Mouse (Mus musculus) CH12.LX (cell line): ENCODE results near the gene 4930455H04Rik. TPM values are rescaled to one million over a fixed set of nuclear protein-coding genes. Genes with fewer than 3 reads are reported as not detected.

ENCODE experiments used
- DNase-seq: peaks from one replicate; pipeline ENCODE4 v3.0.0-alpha.2; 2013; ENCODE audit errors: extremely low read depth
- H3K27ac ChIP-seq: 2 replicates; pipeline ENCODE4 v1.5.1; 2012; ENCODE audit warnings: low read depth, mild to moderate bottlenecking, control low read depth, moderate library complexity; ENCODE audit not compliant: insufficient read depth
- H3K27me3 ChIP-seq: replicated peaks from 2 replicates; pipeline ENCODE3; 2012; ENCODE audit warnings: inconsistent platforms
- H3K36me3 ChIP-seq, 2 experiments: replicated peaks in 1 of 2; 2 replicates each; pipeline versions ENCODE3 to v1.6.1; 2012; ENCODE audit warnings: inconsistent platforms in 1 of 2, low read length in 1 of 2, mild to moderate bottlenecking in 1 of 2, mixed read lengths in 1 of 2, moderate library complexity in 1 of 2; ENCODE audit not compliant: control insufficient read depth in 1 of 2, insufficient read depth in 1 of 2
- H3K4me1 ChIP-seq, 2 experiments: 2 replicates each; pipeline ENCODE4 v1.6.1; 2012; ENCODE audit warnings: inconsistent platforms in 1 of 2, moderate library complexity in 1 of 2; ENCODE audit not compliant: insufficient read depth in 2 of 2, control insufficient read depth in 1 of 2
- H3K4me2 ChIP-seq: 2 replicates; pipeline ENCODE4 v1.6.1; 2012; ENCODE audit warnings: low read depth, mild to moderate bottlenecking, control low read depth; ENCODE audit not compliant: poor library complexity, insufficient read depth, severe bottlenecking
- H3K4me3 ChIP-seq, 3 experiments: fragments of 150-350 bp in 1 of 3; sonication (generic) in 1 of 3; replicated peaks in 1 of 3; 2 replicates each; pipeline versions ENCODE3 to v1.5.1; 2011 to 2012; ENCODE audit warnings: low read depth in 2 of 3, low read length in 2 of 3, mild to moderate bottlenecking in 2 of 3, moderate library complexity in 2 of 3, control low read depth in 1 of 3, improper control_type of control experiment in 1 of 3, inconsistent platforms in 1 of 3, mixed read lengths in 1 of 3; ENCODE audit not compliant: poor library complexity in 1 of 3
- H3K79me2 ChIP-seq: replicated peaks from 2 replicates; pipeline ENCODE4 v1.6.1; 2012; ENCODE audit warnings: mild to moderate bottlenecking, moderate library complexity; ENCODE audit not compliant: control insufficient read depth, poor library complexity, insufficient read depth, severe bottlenecking; ENCODE audit errors: extremely low read depth
- H3K9ac ChIP-seq: 2 replicates; pipeline ENCODE4 v1.6.1; 2012; ENCODE audit warnings: low read depth, mild to moderate bottlenecking, control low read depth, moderate library complexity; ENCODE audit not compliant: insufficient read depth
- H3K9me3 ChIP-seq: replicated peaks from 2 replicates; pipeline ENCODE3; 2012; ENCODE audit warnings: low read length, inconsistent platforms, mixed read lengths
- CHD1 ChIP-seq: IDR thresholded peaks from 2 replicates; pipeline ENCODE4 v1.6.1; 2012; ENCODE audit warnings: low read depth, low read length, improper control_type of control experiment, inconsistent platforms
- CTCF ChIP-seq, 2 experiments: IDR thresholded peaks in 1 of 2; conservative IDR thresholded peaks in 1 of 2; 2 replicates each; pipeline ENCODE4 v1.5.1; 2011 to 2012; ENCODE audit warnings: low read depth in 2 of 2, low read length in 2 of 2, improper control_type of control experiment in 1 of 2, inconsistent platforms in 1 of 2, mild to moderate bottlenecking in 1 of 2, moderate library complexity in 1 of 2
- ELF1 ChIP-seq: IDR thresholded peaks from 2 replicates; pipeline ENCODE4 v1.6.1; 2014; ENCODE audit warnings: low read depth, mild to moderate bottlenecking, inconsistent platforms, low read length, improper control_type of control experiment
- EP300 ChIP-seq: IDR thresholded peaks from 2 replicates; pipeline ENCODE4 v1.6.1; 2011; ENCODE audit warnings: low read length, improper control_type of control experiment
- HCFC1 ChIP-seq: IDR thresholded peaks from 2 replicates; pipeline ENCODE4 v1.6.1; 2012; ENCODE audit warnings: low read depth, mild to moderate bottlenecking, inconsistent platforms, low read length, improper control_type of control experiment
- IRF4 ChIP-seq: IDR thresholded peaks from 2 replicates; pipeline ENCODE4 v1.6.1; 2014; ENCODE audit warnings: low read depth, mild to moderate bottlenecking, inconsistent platforms, low read length, improper control_type of control experiment
- KAT2A ChIP-seq: IDR thresholded peaks from 2 replicates; pipeline ENCODE4 v1.6.1; 2012; ENCODE audit warnings: low read length, improper control_type of control experiment, inconsistent platforms; ENCODE audit not compliant: insufficient replicate concordance
- MAX ChIP-seq: IDR thresholded peaks from 2 replicates; pipeline ENCODE4 v1.6.1; 2011; ENCODE audit warnings: low read length, improper control_type of control experiment
- MEF2A ChIP-seq: IDR thresholded peaks from 2 replicates; pipeline ENCODE4 v1.6.1; 2014; ENCODE audit warnings: low read depth, mild to moderate bottlenecking, inconsistent platforms, low read length, improper control_type of control experiment, borderline replicate concordance
- MXI1 ChIP-seq: IDR thresholded peaks from 2 replicates; pipeline ENCODE4 v1.6.1; 2011; ENCODE audit warnings: mild to moderate bottlenecking, low read depth, low read length, improper control_type of control experiment
- POLR2AphosphoS2 ChIP-seq: IDR thresholded peaks from 2 replicates; pipeline ENCODE4 v1.6.1; 2011; ENCODE audit warnings: low read depth, low read length, improper control_type of control experiment
- TBP ChIP-seq: conservative IDR thresholded peaks from 2 replicates; pipeline ENCODE4 v1.6.1; 2011; ENCODE audit warnings: low read depth, low read length, improper control_type of control experiment
- TCF12 ChIP-seq: IDR thresholded peaks from 2 replicates; pipeline ENCODE4 v1.6.1; 2014; ENCODE audit warnings: low read depth, mild to moderate bottlenecking, inconsistent platforms, low read length, improper control_type of control experiment
- ZKSCAN1 ChIP-seq: IDR thresholded peaks from 2 replicates; pipeline ENCODE4 v1.6.1; 2012; ENCODE audit warnings: low read depth, inconsistent platforms, low read length, improper control_type of control experiment, borderline replicate concordance
- ZMIZ1 ChIP-seq: IDR thresholded peaks from 2 replicates; pipeline ENCODE4 v1.6.1; 2012; ENCODE audit warnings: low read depth, mild to moderate bottlenecking, inconsistent platforms, low read length, improper control_type of control experiment
- ZNF384 ChIP-seq: IDR thresholded peaks from 2 replicates; pipeline ENCODE4 v1.6.1; 2012; ENCODE audit warnings: low read depth, low read length, improper control_type of control experiment, inconsistent platforms
- dilution Hi-C: fragments of 300-500 bp; cut with MboI; formaldehyde crosslinking; loops from 2 replicates; pipeline ENCODE4 v1.14.3; 2020; ENCODE audit warnings: low sequenced_read_pairs; ENCODE audit not compliant: extremely low pct_unique_long_range_greater_than_20kb, extremely low pct_ligation_motif_present
- in situ Hi-C: fragments of 300-500 bp; cut with MboI; formaldehyde crosslinking; loops from 3 replicates; pipeline ENCODE4 v1.14.3; 2019; ENCODE audit warnings: low sequenced_read_pairs, low pct_ligation_motif_present, low pct_unique_long_range_greater_than_20kb, mixed read lengths
- polyA plus RNA-seq: library from polyadenylated mRNA; unstranded; fragments of >175 nt; gene quantifications from 2 replicates; pipeline ENCODE4 v1.2.1, GENCODE M21; 2012; ENCODE audit warnings: low read depth; ENCODE audit not compliant: insufficient read length
- total RNA-seq, 2 experiments: library from RNA; depleted of rRNA; stranded (reverse); fragments of 300-350 nt in 1 of 2; fragments of >200 nt in 1 of 2; gene quantifications; 2 replicates each; pipeline ENCODE4 v1.2.3; 2012 to 2014

Gene 4930455H04Rik
- total and polyA plus RNA-seq, 3 experiments, result not detected

DNA sequence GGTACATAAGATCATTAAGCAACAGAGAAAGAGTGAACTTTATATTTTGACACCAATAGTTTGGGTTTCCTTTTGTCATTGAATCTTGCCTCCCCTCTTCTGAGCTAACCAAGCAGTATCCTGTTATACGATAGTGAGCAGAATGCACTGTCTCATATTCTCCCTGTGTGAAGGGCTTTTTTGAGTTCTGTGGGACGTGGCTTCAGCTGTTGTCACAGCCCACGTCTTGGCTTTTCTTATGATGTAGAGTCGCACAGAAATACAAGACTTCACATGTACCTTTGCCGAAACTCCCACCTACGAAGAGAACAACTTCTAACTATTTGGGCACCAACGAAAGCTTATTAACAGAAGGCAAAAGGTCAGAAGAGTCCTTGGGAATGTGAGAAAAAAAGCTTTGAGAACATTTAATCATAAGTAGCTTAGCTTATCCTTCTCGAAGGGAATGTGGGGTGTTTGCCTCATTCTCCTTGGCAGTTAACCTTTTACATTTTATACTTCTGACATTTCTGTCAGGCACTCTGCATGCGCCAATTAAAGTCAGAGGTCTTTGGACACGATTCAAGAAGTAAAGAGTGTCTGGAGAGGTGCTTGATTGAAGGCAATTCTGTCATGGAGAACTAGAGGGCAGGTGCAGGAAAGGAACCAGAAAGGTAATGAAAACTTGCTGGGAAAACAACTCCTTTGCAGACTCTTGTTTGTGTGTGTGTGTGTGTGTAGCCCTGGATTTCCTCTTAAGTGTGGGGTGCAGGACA is 27.1 kb upstream of the 4930455H04Rik start:
- no peak for DNase-seq
- Histone ChIP-seq H3K9ac (no peak overlapping the region), H3K4me3 (no peak overlapping the region), H3K27me3 (no peaks in the 10 kb centered on the region), H3K79me2 (no peaks in the 10 kb centered on the region), H3K9me3 (no peaks in the 10 kb centered on the region), H3K4me2 (no peak overlapping the region), H3K27ac (no peak overlapping the region), H3K36me3 (no peaks in the 10 kb centered on the region), H3K4me1 (no peaks in the 10 kb centered on the region)
- in situ Hi-C loops (no loop called here), dilution Hi-C loops (no loop called here)
- TF ChIP-seq ZMIZ1, result no peak

GRCm38 (mm10) chr3:116941559-116942117 is 26.4 kb upstream of the 4930455H04Rik start:
- H3K4me1 ChIP-seq, result no peaks in the 10 kb centered on the region
- dilution Hi-C loops, result no loop called here
- H3K27me3 ChIP-seq, result no peaks in the 10 kb centered on the region
- H3K9ac ChIP-seq, result no peak overlapping the region
- H3K4me2 ChIP-seq, result no peak overlapping the region
- no peaks in the 10 kb centered on the region for H3K9me3 ChIP-seq
- no peak overlapping the region for H3K4me3 ChIP-seq
- no peaks in the 10 kb centered on the region for H3K36me3 ChIP-seq
- TF ChIP-seq HCFC1 (no peak), KAT2A (no peak)
- no peaks in the 10 kb centered on the region for H3K79me2 ChIP-seq
- in situ Hi-C loops, result no loop called here
- no peak overlapping the region for H3K27ac ChIP-seq
- no peak for DNase-seq

- H3K27ac ChIP-seq, result no peak overlapping the region
- in situ Hi-C loops, result no loop called here
- no peak for DNase-seq
- H3K4me2 ChIP-seq, result no peak overlapping the region
- no peak for TF ChIP-seq MEF2A
- TF ChIP-seq ELF1, result no peak
- no peak for TF ChIP-seq IRF4
- no peak for TF ChIP-seq CHD1
- TF ChIP-seq TBP, result no peak
- TF ChIP-seq EP300, result no peak
- no peak for TF ChIP-seq CTCF (conservative IDR thresholded peaks at IDR 0.05 in 1 of 2, IDR thresholded peaks at IDR 0.05 in 1 of 2; ENCODE audit: low read depth in 2 of 2, low read length in 2 of 2)
- TF ChIP-seq MAX, result no peak
- no peak for TF ChIP-seq ZNF384
- no peak for TF ChIP-seq MXI1
- TF ChIP-seq POLR2AphosphoS2, result no peak
- no peak for TF ChIP-seq KAT2A
- no peak for TF ChIP-seq ZKSCAN1
- TF ChIP-seq TCF12, result no peak
- no peaks in the 10 kb centered on the region for H3K79me2 ChIP-seq
- H3K27me3 ChIP-seq, result no peaks in the 10 kb centered on the region
- H3K9ac ChIP-seq, result no peak overlapping the region
- no peaks in the 10 kb centered on the region for H3K4me1 ChIP-seq
- H3K4me3 ChIP-seq, result no peak overlapping the region
- dilution Hi-C loops, result no loop called here
- H3K9me3 ChIP-seq, result no peaks in the 10 kb centered on the region
- H3K36me3 ChIP-seq, result no peaks in the 10 kb centered on the region
Observed at GRCm38 (mm10) chr3:116942751-116943150, 25.3 kb upstream of the 4930455H04Rik start.
